Mouse (Mus musculus) testis, adult 2 months (tissue): ENCODE measurements at regions not wholly inside any gene's neighbourhood (a gene's known extent, or its start where the extent isn't known, plus 50 kb on each side); places are given as distances from the start of the nearest gene placed in this dataset.

Source experiments
- CTCF ChIP-seq: fragments of 200-500 bp; IDR thresholded peaks from 2 replicates; pipeline ENCODE4 v1.5.1; 2012; ENCODE audit warnings: low read depth, mild to moderate bottlenecking, inconsistent platforms, low read length, moderate library complexity; ENCODE audit not compliant: control insufficient read depth, insufficient read depth, insufficient replicate concordance
- POLR2A ChIP-seq: fragments of 200-500 bp; IDR thresholded peaks from 2 replicates; pipeline ENCODE4 v1.6.1; 2012; ENCODE audit warnings: low read depth, mild to moderate bottlenecking, inconsistent platforms, low read length, moderate library complexity; ENCODE audit not compliant: control insufficient read depth

- TF ChIP-seq CTCF (no peak), POLR2A (no peak)
These were observed 190.2 kb upstream of the Hnrnpa3 start for GRCm38 (mm10) chr2:75468851-75469250.
